Mouse (Mus musculus) liver, embryonic 14.5 days (tissue): ENCODE data around the gene Sgf29. TPM values are rescaled to one million over a fixed set of nuclear protein-coding genes. Genes with fewer than 3 reads are reported as not detected.

Experiments used
- ATAC-seq: fragments of 200-750 bp; cut with Nextera tagmentation; 2 replicates; pipeline ENCODE4 v1.8.0; 2017; ENCODE audit warnings: moderate number of reproducible peaks, mild to moderate bottlenecking, moderate library complexity; ENCODE audit not compliant: insufficient read depth
- DNase-seq, 3 experiments: peaks; one replicate each; pipeline ENCODE4 v3.0.0-alpha.2; 2012 to 2013; ENCODE audit warnings: low read depth in 3 of 3, low spot score in 3 of 3
- H3K27ac ChIP-seq: fragments of 300-500 bp; sonication (generic); 2 replicates; pipeline ENCODE4 v1.5.1; 2014; ENCODE audit warnings: moderate library complexity, mild to moderate bottlenecking, control low read depth, inconsistent platforms
- H3K27me3 ChIP-seq: fragments of 300-500 bp; sonication (generic); 2 replicates; pipeline ENCODE4 v1.6.1; 2014; ENCODE audit warnings: mild to moderate bottlenecking, low read length, moderate library complexity; ENCODE audit not compliant: control insufficient read depth, insufficient read depth
- H3K36me3 ChIP-seq: fragments of 300-500 bp; sonication (generic); replicated peaks from 2 replicates; pipeline ENCODE4 v1.6.1; 2014; ENCODE audit warnings: low read depth; ENCODE audit not compliant: control insufficient read depth, insufficient read depth
- H3K4me1 ChIP-seq, 2 experiments: fragments of 200-500 bp in 1 of 2; fragments of 300-500 bp in 1 of 2; sonication (generic) in 1 of 2; replicated peaks; 2 replicates each; pipeline ENCODE4 v1.6.1; 2012 to 2014; ENCODE audit warnings: antibody characterized with exemption in 1 of 2, inconsistent platforms in 1 of 2, low read length in 1 of 2; ENCODE audit not compliant: control insufficient read depth in 2 of 2, insufficient read depth in 2 of 2
- H3K4me2 ChIP-seq: fragments of 300-500 bp; sonication (generic); 2 replicates; pipeline ENCODE4 v1.6.1; 2014; ENCODE audit warnings: low read depth, mild to moderate bottlenecking, control low read depth, moderate library complexity
- H3K4me3 ChIP-seq, 2 experiments: fragments of 200-500 bp in 1 of 2; fragments of 300-500 bp in 1 of 2; sonication (generic) in 1 of 2; 2 replicates each; pipeline ENCODE4 v1.5.1; 2012 to 2014; ENCODE audit warnings: low read depth in 2 of 2, low read length in 2 of 2, mild to moderate bottlenecking in 2 of 2, control low read depth in 1 of 2, inconsistent platforms in 1 of 2, moderate library complexity in 1 of 2; ENCODE audit not compliant: insufficient read depth in 1 of 2
- H3K9ac ChIP-seq: fragments of 300-500 bp; sonication (generic); replicated peaks from 2 replicates; pipeline ENCODE4 v1.6.1; 2014; ENCODE audit warnings: mild to moderate bottlenecking, control low read depth, moderate library complexity
- H3K9me3 ChIP-seq: fragments of 300-500 bp; sonication (generic); 2 replicates; pipeline ENCODE4 v1.6.1; 2016; ENCODE audit warnings: low read length, mixed read lengths; ENCODE audit not compliant: control insufficient read depth
- CTCF ChIP-seq: IDR thresholded peaks from 2 replicates; pipeline ENCODE4 v1.5.1; 2016; ENCODE audit warnings: antibody characterized with exemption, low read depth, control low read depth
- EP300 ChIP-seq: IDR thresholded peaks from 2 replicates; pipeline ENCODE4 v1.6.1; 2016; ENCODE audit warnings: antibody characterized with exemption, low read depth
- WGBS: fragments of 180-500 bp; shearing (Covaris S2); extraction: QIAGEN DNeasy Blood & Tissue Kit; methylation state at CpG from one replicate; pipeline ENCODE4 v1.1.7; 2014; ENCODE audit not compliant: insufficient replicate concordance; 5-methylcytosine and 5-hydroxymethylcytosine counted together
- polyA plus RNA-seq, 2 experiments: library from polyadenylated mRNA; depleted of rRNA in 1 of 2; stranded (reverse) in 1 of 2; unstranded in 1 of 2; fragments of >200 nt; fragmentation: Nextera tagmentation in 1 of 2; extraction: Ambion mirVana in 1 of 2; gene quantifications; 2 replicates each; pipeline versions ENCODE4 v1.2.1 to v1.2.3; 2012 to 2014

The Sgf29 gene
- polyA plus RNA-seq, 2 experiments: 23.6 to 24.7 TPM

DNA sequence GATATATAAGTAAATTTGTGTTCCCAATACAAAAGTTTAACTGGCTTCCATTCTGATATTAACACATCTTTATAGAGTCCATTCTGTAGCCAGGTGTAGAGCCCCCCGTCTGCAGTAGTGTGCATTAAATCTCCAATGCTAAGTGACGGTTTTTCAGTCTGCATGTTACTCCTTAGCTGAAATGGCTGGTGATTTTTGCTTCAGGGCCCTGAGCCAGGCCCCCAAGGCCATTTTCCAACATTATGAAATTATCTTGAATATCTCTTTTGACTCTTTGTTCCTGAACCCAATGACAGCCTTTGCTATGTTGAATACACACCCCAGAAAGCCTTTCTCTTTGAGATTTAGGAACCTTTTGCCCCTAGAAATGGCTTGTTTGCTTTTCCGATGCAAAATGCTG lies 10.7 kb downstream of the Sgf29 start:
- Histone ChIP-seq H3K4me2 (no peak overlapping the region), H3K27ac (no peak overlapping the region), H3K27me3 (no peaks in the 10 kb centered on the region), H3K9ac (no peak overlapping the region), H3K4me3 (no peak overlapping the region), H3K9me3 (no peaks in the 10 kb centered on the region), H3K4me1 (peaks cover 0 to 12% of the 10 kb centered on the region in 2 experiments; a peak in 3 of 4 replicates), H3K36me3 (peaks cover 1% of the 10 kb centered on the region; the same call in 1 of the 2 replicates)
- TF ChIP-seq EP300 (no peak), CTCF (no peak)
- no peak for ATAC-seq
- DNase-seq: no peak
- WGBS: 70% methylated on average over 3 of the region's 3 CpGs

DNA sequence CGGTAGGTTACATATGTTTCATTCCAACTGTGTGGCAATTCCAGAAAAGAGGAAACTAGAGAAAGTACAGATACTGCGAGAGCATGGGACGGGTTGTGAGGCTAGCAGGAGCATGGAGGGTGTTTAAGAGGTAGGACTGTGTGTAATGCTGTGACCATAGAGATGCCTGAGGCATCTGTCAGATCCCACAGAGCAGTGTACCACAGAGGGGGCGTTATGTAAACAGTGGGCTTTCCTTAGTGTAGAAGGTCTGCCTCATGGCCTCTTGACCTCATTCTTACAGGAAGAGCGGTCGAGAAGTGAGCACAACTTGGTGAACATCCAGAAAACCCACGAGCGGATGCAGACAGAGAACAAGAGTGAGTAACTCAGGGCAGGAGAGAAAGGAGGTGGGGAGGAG lies 14.5 kb downstream of the Sgf29 start:
- H3K4me3 ChIP-seq: no peak overlapping the region
- no peak overlapping the region for H3K9ac ChIP-seq
- WGBS: 68% methylated on average over 8 of the region's 8 CpGs
- no peaks in the 10 kb centered on the region for H3K9me3 ChIP-seq
- H3K4me1 ChIP-seq: 0 out of 4 replicates have a peak, but pooled peaks cover 0 to 2% of the 10 kb centered on the region in 2 experiments
- no peak overlapping the region for H3K4me2 ChIP-seq
- H3K27ac ChIP-seq: no peak overlapping the region
- TF ChIP-seq CTCF: no peak
- no peak for TF ChIP-seq EP300
- no peaks in the 10 kb centered on the region for H3K27me3 ChIP-seq
- ATAC-seq (no peak), DNase-seq (no peak)
- H3K36me3 ChIP-seq: peaks cover 21% of the 10 kb centered on the region

- Histone ChIP-seq H3K27me3 (no peaks in the 10 kb centered on the region), H3K36me3 (peaks cover 21% of the 10 kb centered on the region), H3K4me2 (no peak overlapping the region), H3K9ac (no peak overlapping the region), H3K4me3 (no peak overlapping the region), H3K9me3 (no peaks in the 10 kb centered on the region), H3K27ac (no peak overlapping the region), H3K4me1 (0 out of 4 replicates have a peak, but pooled peaks cover 0 to 3% of the 10 kb centered on the region in 2 experiments)
- DNase-seq (no peak), ATAC-seq (no peak)
- TF ChIP-seq EP300 (no peak), CTCF (no peak)
- WGBS: 78% methylated on average over 3 of the region's 3 CpGs
Observed at GRCm38 (mm10) chr7:126665269-126665668, 16.2 kb downstream of the Sgf29 start.

DNA sequence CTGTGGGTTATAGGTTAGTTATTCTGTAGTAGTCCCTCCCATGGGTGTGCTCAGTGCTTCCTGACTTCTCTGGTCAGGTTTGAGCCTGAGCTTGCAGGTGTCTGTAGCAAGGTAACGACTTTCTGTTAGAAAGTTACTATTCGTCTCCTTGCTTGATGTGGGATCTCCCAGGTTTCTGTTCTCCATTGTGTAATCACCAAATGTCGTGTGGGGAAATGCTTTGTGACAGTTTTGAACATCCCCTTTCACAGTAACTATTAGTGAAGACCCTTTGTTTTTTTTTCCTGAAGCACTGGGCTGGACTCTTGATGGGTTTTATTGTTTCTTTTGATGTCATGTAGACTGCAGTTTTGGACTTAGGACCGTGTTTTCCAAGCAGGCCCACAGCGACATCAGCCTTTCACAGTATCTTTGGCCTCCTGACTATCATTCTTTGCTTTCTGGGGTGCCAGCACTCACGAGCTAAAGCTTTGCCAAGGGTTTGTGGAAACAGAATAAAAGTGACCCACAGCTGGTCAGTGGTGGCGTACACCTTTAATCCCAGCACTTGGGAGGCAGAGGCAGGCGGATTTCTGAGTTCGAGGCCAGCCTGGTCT lies 18.5 kb downstream of the Sgf29 start:
- Histone ChIP-seq H3K27ac (no peak overlapping the region), H3K4me1 (0 out of 4 replicates have a peak, but pooled peaks cover 0 to 3% of the 10 kb centered on the region in 2 experiments), H3K9me3 (no peaks in the 10 kb centered on the region), H3K27me3 (no peaks in the 10 kb centered on the region), H3K9ac (no peak overlapping the region), H3K4me3 (no peak overlapping the region), H3K36me3 (peaks cover 21% of the 10 kb centered on the region), H3K4me2 (no peak overlapping the region)
- TF ChIP-seq EP300 (no peak), CTCF (no peak)
- ATAC-seq: no peak
- no peak for DNase-seq
- WGBS: 67% methylated on average over 9 of the region's 9 CpGs

DNA sequence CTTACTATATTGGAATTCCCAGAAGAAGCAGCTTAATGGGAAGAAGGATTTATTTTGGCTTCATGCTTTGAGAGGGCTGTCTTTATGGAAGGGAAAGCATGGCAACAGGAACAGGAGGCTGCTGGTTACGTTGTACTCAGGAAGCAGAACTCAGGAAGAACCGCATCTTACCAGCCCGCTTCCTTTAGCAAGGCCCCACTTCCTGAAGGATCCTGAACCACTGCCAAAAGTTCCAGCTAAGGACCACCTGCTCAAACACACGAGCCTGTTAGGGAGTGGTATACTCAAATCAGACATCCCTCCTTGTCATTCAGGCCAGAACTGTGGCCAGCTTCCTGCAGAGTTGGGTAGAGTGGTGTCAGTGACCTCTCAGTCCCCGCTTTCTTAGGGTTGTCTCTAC lies 19.3 kb downstream of the Sgf29 start:
- H3K9ac ChIP-seq: no peak overlapping the region
- H3K27me3 ChIP-seq: no peaks in the 10 kb centered on the region
- no peak overlapping the region for H3K4me2 ChIP-seq
- no peak overlapping the region for H3K27ac ChIP-seq
- no peak for ATAC-seq
- no peak overlapping the region for H3K4me3 ChIP-seq
- WGBS: 53% methylated on average over 5 of the region's 5 CpGs
- H3K9me3 ChIP-seq: no peaks in the 10 kb centered on the region
- no peak for TF ChIP-seq EP300
- TF ChIP-seq CTCF: no peak
- DNase-seq: no peak
- H3K4me1 ChIP-seq: 0 out of 4 replicates have a peak, but pooled peaks cover 0 to 3% of the 10 kb centered on the region in 2 experiments
- H3K36me3 ChIP-seq: peaks cover 21% of the 10 kb centered on the region
